Mouse (Mus musculus): ENCODE measurements around the gene Cdca4. TPM values are rescaled to one million over a fixed set of nuclear protein-coding genes. Genes with fewer than 3 reads are reported as not detected.
"Not testable (repeated sequence)": the region's sequence is repeated elsewhere in the genome, so short reads cannot be mapped to it uniquely, and the experiment has no call there.

Gene Cdca4
- polyA plus RNA-seq, 1 experiment from 2014 or later = 148 TPM

DNA sequence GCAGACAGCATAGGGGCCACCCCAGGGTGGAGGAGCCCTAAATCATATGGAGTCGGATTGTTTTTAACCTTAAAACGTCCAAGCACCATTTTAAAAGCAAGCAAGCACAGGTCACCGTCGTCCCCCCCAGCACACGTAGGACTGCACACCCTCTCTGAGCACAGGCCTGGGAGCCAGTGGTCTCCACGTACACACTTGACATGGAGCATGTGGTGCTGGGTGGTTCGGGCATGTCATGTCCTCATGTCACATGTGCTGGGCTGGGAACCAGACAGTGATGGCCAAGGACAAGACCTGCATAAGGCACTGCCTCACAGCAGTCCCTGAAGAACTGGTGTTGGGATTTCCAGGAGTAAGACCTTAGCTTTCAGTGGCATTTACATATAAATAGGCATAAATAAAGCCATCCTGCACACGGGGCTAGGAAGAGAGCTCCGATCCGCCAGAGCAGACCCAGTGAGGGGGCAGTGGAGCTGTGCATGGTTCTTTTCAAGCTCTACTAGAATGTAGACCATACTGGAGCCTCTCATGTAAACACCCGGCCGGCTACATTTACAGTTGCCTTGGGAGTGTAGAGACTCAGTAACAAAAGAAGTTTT is 8.7 kb downstream of the Cdca4 start:
- Histone ChIP-seq H3K4me2 (replicated peaks; ENCODE audit: low read depth, low read length) (no peak overlapping the region), H3K9me3 (ENCODE audit: control insufficient read depth, low read length) (no peaks in the 10 kb centered on the region), H3K4me1 (ENCODE audit: control insufficient read depth, insufficient read depth, low read length) (peaks cover 6% of the 10 kb centered on the region; the same call in 1 of the 2 replicates), H3K36me3 (ENCODE audit: control insufficient read depth, insufficient read depth, low read length) (peaks cover 81% of the 10 kb centered on the region), H3K9ac (ENCODE audit: low read depth, low read length) (no peak overlapping the region), H3K27ac (ENCODE audit: low read depth, low read length) (no peak overlapping the region), H3K4me3 (ENCODE audit: low read length) (no peak overlapping the region), H3K27me3 (ENCODE audit: control insufficient read depth, insufficient read depth, low read length) (no peaks in the 10 kb centered on the region)
- 0 out of 2 replicates have a peak, but pooled peaks have one; percentile 39 for ATAC-seq (ENCODE audit: low FRiP score, low TSS enrichment)
- 87% methylated on average over 12 of the region's 12 CpGs for WGBS

GRCm38 (mm10) chr12:112819057-112819662 is 10.1 kb downstream of the Cdca4 start:
- ATAC-seq (ENCODE audit: low FRiP score, low TSS enrichment) = no peak
- H3K4me1 ChIP-seq (ENCODE audit: control insufficient read depth, insufficient read depth, low read length) = peaks cover 6% of the 10 kb centered on the region; the same call in 1 of the 2 replicates
- WGBS = 92% methylated on average over 8 of the region's 8 CpGs
- H3K4me2 ChIP-seq (replicated peaks; ENCODE audit: low read depth, low read length) = no peak overlapping the region
- no peaks in the 10 kb centered on the region for H3K27me3 ChIP-seq (ENCODE audit: control insufficient read depth, insufficient read depth, low read length)
- no peak overlapping the region for H3K9ac ChIP-seq (ENCODE audit: low read depth, low read length)
- peaks cover 80% of the 10 kb centered on the region for H3K36me3 ChIP-seq (ENCODE audit: control insufficient read depth, insufficient read depth, low read length)
- H3K9me3 ChIP-seq (ENCODE audit: control insufficient read depth, low read length) = no peaks in the 10 kb centered on the region
- H3K27ac ChIP-seq (ENCODE audit: low read depth, low read length) = no peak overlapping the region
- H3K4me3 ChIP-seq (ENCODE audit: low read length) = no peak overlapping the region

GRCm38 (mm10) chr12:112816866-112817265 is 12.4 kb downstream of the Cdca4 start:
- not testable (repeated sequence) for ATAC-seq (ENCODE audit: low FRiP score, low TSS enrichment)
- 84% methylated on average over 7 of the region's 7 CpGs for WGBS
- H3K36me3 ChIP-seq (ENCODE audit: control insufficient read depth, insufficient read depth, low read length) = peaks cover 62% of the 10 kb centered on the region

GRCm38 (mm10) chr12:112816294-112816693 is 12.9 kb downstream of the Cdca4 start:
- H3K9me3 ChIP-seq (ENCODE audit: control insufficient read depth, low read length) = no peaks in the 10 kb centered on the region
- no peak overlapping the region for H3K4me2 ChIP-seq (replicated peaks; ENCODE audit: low read depth, low read length)
- ATAC-seq (ENCODE audit: low FRiP score, low TSS enrichment) = no peak
- H3K4me1 ChIP-seq (ENCODE audit: control insufficient read depth, insufficient read depth, low read length) = no peaks in the 10 kb centered on the region
- no peak overlapping the region for H3K9ac ChIP-seq (ENCODE audit: low read depth, low read length)
- peaks cover 56% of the 10 kb centered on the region for H3K36me3 ChIP-seq (ENCODE audit: control insufficient read depth, insufficient read depth, low read length)
- H3K27me3 ChIP-seq (ENCODE audit: control insufficient read depth, insufficient read depth, low read length) = no peaks in the 10 kb centered on the region
- H3K4me3 ChIP-seq (ENCODE audit: low read length) = no peak overlapping the region
- no peak overlapping the region for H3K27ac ChIP-seq (ENCODE audit: low read depth, low read length)
- 57% methylated on average over 4 of the region's 4 CpGs for WGBS

More at GRCm38 (mm10) chr12:112816866-112817265, 12.4 kb downstream of the Cdca4 start:
- H3K4me1 ChIP-seq (ENCODE audit: control insufficient read depth, insufficient read depth, low read length); H3K4me3 ChIP-seq (ENCODE audit: low read length); H3K9ac ChIP-seq (ENCODE audit: low read depth, low read length); H3K27me3 ChIP-seq (ENCODE audit: control insufficient read depth, insufficient read depth, low read length); H3K4me2 ChIP-seq (replicated peaks; ENCODE audit: low read depth, low read length); H3K9me3 ChIP-seq (ENCODE audit: control insufficient read depth, low read length); H3K27ac ChIP-seq (ENCODE audit: low read depth, low read length): not testable (repeated sequence)

GRCm38 (mm10) chr12:112814682-112815470 is 14.3 kb downstream of the Cdca4 start:
- no peaks in the 10 kb centered on the region for H3K9me3 ChIP-seq (ENCODE audit: control insufficient read depth, low read length)
- H3K4me3 ChIP-seq (ENCODE audit: low read length) = no peak overlapping the region
- WGBS = 79% methylated on average over 14 of the region's 14 CpGs
- H3K4me1 ChIP-seq (ENCODE audit: control insufficient read depth, insufficient read depth, low read length) = peaks cover 7% of the 10 kb centered on the region; the same call in 1 of the 2 replicates
- H3K9ac ChIP-seq (ENCODE audit: low read depth, low read length) = no peak overlapping the region
- H3K36me3 ChIP-seq (ENCODE audit: control insufficient read depth, insufficient read depth, low read length) = peaks cover 43% of the 10 kb centered on the region
- no peak overlapping the region for H3K4me2 ChIP-seq (replicated peaks; ENCODE audit: low read depth, low read length)
- ATAC-seq (ENCODE audit: low FRiP score, low TSS enrichment) = no peak
- H3K27me3 ChIP-seq (ENCODE audit: control insufficient read depth, insufficient read depth, low read length) = no peaks in the 10 kb centered on the region
- H3K27ac ChIP-seq (ENCODE audit: low read depth, low read length) = no peak overlapping the region

- Histone ChIP-seq H3K4me1 (ENCODE audit: control insufficient read depth, insufficient read depth, low read length) (peaks cover 12% of the 10 kb centered on the region), H3K9me3 (ENCODE audit: control insufficient read depth, low read length) (no peaks in the 10 kb centered on the region), H3K27ac (ENCODE audit: low read depth, low read length) (no peak overlapping the region), H3K4me3 (ENCODE audit: low read length) (no peak overlapping the region), H3K9ac (ENCODE audit: low read depth, low read length) (no peak overlapping the region), H3K36me3 (ENCODE audit: control insufficient read depth, insufficient read depth, low read length) (peaks cover 28% of the 10 kb centered on the region), H3K4me2 (replicated peaks; ENCODE audit: low read depth, low read length) (no peak overlapping the region), H3K27me3 (ENCODE audit: control insufficient read depth, insufficient read depth, low read length) (no peaks in the 10 kb centered on the region)
- 77% methylated on average over 7 of the region's 7 CpGs for WGBS
- ATAC-seq (ENCODE audit: low FRiP score, low TSS enrichment) = no peak
These were observed 15.9 kb downstream of the Cdca4 start for GRCm38 (mm10) chr12:112813370-112813769.

GRCm38 (mm10) chr12:112810092-112810885 is 18.9 kb downstream of the Cdca4 start:
- H3K27me3 ChIP-seq (ENCODE audit: control insufficient read depth, insufficient read depth, low read length) = no peaks in the 10 kb centered on the region
- 67% methylated on average over 19 of the region's 19 CpGs for WGBS
- H3K4me3 ChIP-seq (ENCODE audit: low read length) = no peak overlapping the region

DNA sequence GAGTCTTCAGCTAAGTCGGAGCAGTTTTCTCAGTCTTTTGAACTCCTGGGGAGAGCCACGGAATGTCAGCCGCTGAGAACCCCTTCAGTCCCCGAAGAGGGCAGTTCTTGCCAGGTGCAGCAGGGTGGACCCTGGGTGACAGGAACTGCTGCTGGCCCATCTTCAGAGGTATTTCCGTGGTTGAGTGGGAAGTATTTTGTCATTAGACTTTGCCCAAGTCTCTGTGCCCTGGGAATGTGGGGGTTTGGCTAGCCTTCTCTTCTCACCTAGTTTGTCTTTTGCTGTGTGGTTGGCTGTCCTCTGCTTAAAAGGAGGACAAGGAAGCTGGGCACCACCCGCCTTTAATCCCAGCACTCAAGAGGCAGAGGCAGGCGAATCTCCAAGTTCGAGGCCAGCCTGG is 19.6 kb downstream of the Cdca4 start:
- ATAC-seq (ENCODE audit: low FRiP score, low TSS enrichment) = no peak
- Histone ChIP-seq H3K36me3 (ENCODE audit: control insufficient read depth, insufficient read depth, low read length) (0 out of 2 replicates have a peak, but pooled peaks cover 4% of the 10 kb centered on the region), H3K27ac (ENCODE audit: low read depth, low read length) (no peak overlapping the region), H3K9me3 (ENCODE audit: control insufficient read depth, low read length) (no peaks in the 10 kb centered on the region), H3K27me3 (ENCODE audit: control insufficient read depth, insufficient read depth, low read length) (no peaks in the 10 kb centered on the region), H3K4me1 (ENCODE audit: control insufficient read depth, insufficient read depth, low read length) (peaks cover 15% of the 10 kb centered on the region), H3K4me2 (replicated peaks; ENCODE audit: low read depth, low read length) (peak overlapping the region; percentile 96), H3K4me3 (ENCODE audit: low read length) (peak overlapping the region; percentile 69), H3K9ac (ENCODE audit: low read depth, low read length) (peak overlapping the region; percentile 58)
- 25% methylated on average over 8 of the region's 8 CpGs for WGBS

More at GRCm38 (mm10) chr12:112810092-112810885, 18.9 kb downstream of the Cdca4 start:
- Histone ChIP-seq H3K9ac (ENCODE audit: low read depth, low read length) (peak overlapping the region; percentile 58), H3K36me3 (ENCODE audit: control insufficient read depth, insufficient read depth, low read length) (peaks cover 6% of the 10 kb centered on the region; the same call in 1 of the 2 replicates), H3K27ac (ENCODE audit: low read depth, low read length) (no peak overlapping the region), H3K9me3 (ENCODE audit: control insufficient read depth, low read length) (no peaks in the 10 kb centered on the region), H3K4me1 (ENCODE audit: control insufficient read depth, insufficient read depth, low read length) (peaks cover 15% of the 10 kb centered on the region), H3K4me2 (replicated peaks; ENCODE audit: low read depth, low read length) (peak overlapping the region; percentile 96)
- no peak for ATAC-seq (ENCODE audit: low FRiP score, low TSS enrichment)
